Mouse (Mus musculus) myocyte (in vitro differentiated cells): Measurements from ENCODE around the gene Bard1. TPM values are rescaled to one million over a fixed set of nuclear protein-coding genes. Genes with fewer than 3 reads are reported as not detected.
A peak's percentile ranks its signal among the peaks of the same experiment; 100 is the strongest.

Experiments
- H3K27me3 ChIP-seq: one replicate; pipeline ENCODE4 v1.6.1; 2011; ENCODE audit not compliant: control insufficient read depth, insufficient read depth, insufficient read length
- H3K36me3 ChIP-seq: one replicate; pipeline ENCODE4 v1.6.1; 2011; ENCODE audit not compliant: control insufficient read depth, insufficient read depth
- H3K4me2 ChIP-seq: one replicate; pipeline ENCODE4 v1.6.1; 2011; ENCODE audit warnings: low read depth, control low read depth
- H3K4me3 ChIP-seq: one replicate; pipeline ENCODE4 v1.5.1; 2011; ENCODE audit warnings: mild to moderate bottlenecking, control low read depth, moderate library complexity
- H3K79me2 ChIP-seq: one replicate; pipeline ENCODE4 v1.6.1; 2011; ENCODE audit not compliant: control insufficient read depth, insufficient read depth
- H3ac ChIP-seq: one replicate; pipeline ENCODE4 v1.6.1; 2011; ENCODE audit not compliant: control insufficient read depth, insufficient read length
- CEBPB ChIP-seq: IDR thresholded peaks from 2 replicates; pipeline ENCODE4 v1.6.1; 2011; ENCODE audit warnings: mild to moderate bottlenecking, moderate library complexity; ENCODE audit not compliant: poor library complexity, insufficient read depth, severe bottlenecking
- E2F4 ChIP-seq: IDR thresholded peaks from one replicate; pipeline ENCODE4 v1.6.1; 2011; ENCODE audit warnings: mild to moderate bottlenecking, control low read depth, moderate library complexity; ENCODE audit not compliant: insufficient read depth
- MAX ChIP-seq: IDR thresholded peaks from one replicate; pipeline ENCODE4 v1.6.1; 2011; ENCODE audit warnings: low read depth, mild to moderate bottlenecking, control low read depth
- MYOD1 ChIP-seq, 3 experiments: IDR thresholded peaks; one replicate each; pipeline ENCODE4 v1.6.1; 2011; ENCODE audit warnings: control low read depth in 2 of 3, low read depth in 2 of 3, mild to moderate bottlenecking in 2 of 3, moderate library complexity in 1 of 3; ENCODE audit not compliant: insufficient read length in 2 of 3, control insufficient read depth in 1 of 3
- MYOG ChIP-seq, 3 experiments: IDR thresholded peaks; one replicate each; pipeline ENCODE4 v1.6.1; 2011; ENCODE audit warnings: control low read depth in 2 of 3, low read depth in 2 of 3, mild to moderate bottlenecking in 2 of 3; ENCODE audit not compliant: insufficient read length in 2 of 3, control insufficient read depth in 1 of 3, insufficient read depth in 1 of 3
- POLR2A ChIP-seq: IDR thresholded peaks from one replicate; pipeline ENCODE4 v1.6.1; 2011; ENCODE audit warnings: low read depth, mild to moderate bottlenecking, control low read depth, moderate library complexity; ENCODE audit not compliant: insufficient read length
- POLR2AphosphoS2 ChIP-seq: IDR thresholded peaks from one replicate; pipeline ENCODE4 v1.6.1; 2011; ENCODE audit warnings: low read depth, control low read depth; ENCODE audit not compliant: insufficient read length
- REST ChIP-seq: IDR thresholded peaks from one replicate; pipeline ENCODE4 v1.6.1; 2011; ENCODE audit warnings: mild to moderate bottlenecking, control low read depth, moderate library complexity; ENCODE audit not compliant: insufficient read depth, insufficient read length
- SRF ChIP-seq: IDR thresholded peaks from one replicate; pipeline ENCODE4 v1.6.1; 2011; ENCODE audit warnings: low read depth; ENCODE audit not compliant: control insufficient read depth, insufficient read length
- TCF12 ChIP-seq: IDR thresholded peaks from one replicate; pipeline ENCODE4 v1.6.1; 2011; ENCODE audit warnings: mild to moderate bottlenecking, control low read depth; ENCODE audit not compliant: poor library complexity, insufficient read depth, severe bottlenecking
- TCF3 ChIP-seq: IDR thresholded peaks from one replicate; pipeline ENCODE4 v1.6.1; 2011; ENCODE audit warnings: low read depth, control low read depth; ENCODE audit not compliant: insufficient read length
- USF1 ChIP-seq: IDR thresholded peaks from one replicate; pipeline ENCODE4 v1.6.1; 2011; ENCODE audit warnings: low read depth, mild to moderate bottlenecking, control low read depth, moderate library complexity
- polyA plus RNA-seq: library from polyadenylated mRNA; unstranded; fragments of >200 nt; fragmentation: generic; extraction: Trizol; gene quantifications from one replicate; pipeline ENCODE4 v1.2.1, GENCODE M21; 2012; ENCODE audit warnings: missing spikeins

Bard1 gene
- polyA plus RNA-seq, 1 experiment: 1.9 TPM

DNA sequence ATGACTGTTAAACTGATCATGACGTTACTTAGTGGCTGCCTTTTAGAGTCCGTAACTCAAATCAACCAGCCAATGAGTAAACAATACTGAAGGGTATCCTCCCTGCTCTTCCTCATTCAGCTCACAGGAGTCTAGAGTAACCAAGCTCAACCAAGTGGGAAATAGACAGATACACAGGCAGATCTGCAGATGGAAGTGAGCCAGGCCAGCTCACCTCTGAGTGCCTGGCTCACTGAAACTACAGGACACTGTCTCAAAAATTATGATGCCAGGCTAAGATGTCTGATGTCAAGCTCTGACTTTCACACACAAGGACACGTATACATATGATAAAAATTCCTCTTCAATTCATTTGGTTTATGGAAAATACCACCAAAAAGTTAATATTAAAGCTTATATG, 59.0 kb downstream of the Bard1 start:
- no peaks in the 10 kb centered on the region for H3K27me3 ChIP-seq
- H3K4me2 ChIP-seq: no peak overlapping the region
- no peaks in the 10 kb centered on the region for H3K79me2 ChIP-seq
- no peak overlapping the region for H3K4me3 ChIP-seq
- TF ChIP-seq USF1 (no peak), MYOD1 (IDR thresholded peaks at IDR 0.05; ENCODE audit: control insufficient read depth in 1 of 3, insufficient read length in 2 of 3, low read depth in 2 of 3) (no peak), TCF3 (no peak), E2F4 (no peak), POLR2A (no peak), REST (no peak), TCF12 (no peak), MAX (no peak)
- H3ac ChIP-seq: no peak overlapping the region
- no peaks in the 10 kb centered on the region for H3K36me3 ChIP-seq

DNA sequence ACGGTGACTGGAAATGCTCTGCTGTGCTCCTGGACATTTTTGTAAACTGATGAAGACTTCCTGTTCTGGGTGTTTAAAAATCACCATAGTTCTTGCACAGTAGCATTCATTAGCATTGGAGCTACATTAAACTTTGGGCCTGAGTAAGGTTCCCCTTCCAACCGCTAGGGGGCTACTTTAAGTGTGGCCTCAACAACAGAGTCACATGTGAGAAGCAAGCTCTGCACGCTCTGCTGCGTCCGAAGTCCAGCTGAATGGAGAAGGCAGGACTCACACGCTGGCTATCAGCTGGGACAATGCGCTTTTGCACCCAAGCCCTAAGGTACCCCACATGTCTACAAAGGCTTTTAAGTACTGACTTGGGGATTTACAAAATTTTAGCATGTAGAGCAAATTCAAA, 65.9 kb downstream of the Bard1 start:
- Histone ChIP-seq H3ac (no peak overlapping the region), H3K4me2 (no peak overlapping the region), H3K79me2 (no peaks in the 10 kb centered on the region), H3K27me3 (no peaks in the 10 kb centered on the region), H3K4me3 (no peak overlapping the region), H3K36me3 (no peaks in the 10 kb centered on the region)
- TF ChIP-seq TCF3: no peak
- no peak for TF ChIP-seq CEBPB
- no peak for TF ChIP-seq USF1
- no peak for TF ChIP-seq MYOG (IDR thresholded peaks at IDR 0.05; ENCODE audit: control insufficient read depth in 1 of 3, insufficient read depth in 1 of 3, insufficient read length in 2 of 3, low read depth in 2 of 3)
- TF ChIP-seq E2F4: no peak
- TF ChIP-seq POLR2A: no peak
- no peak for TF ChIP-seq MYOD1 (IDR thresholded peaks at IDR 0.05; ENCODE audit: control insufficient read depth in 1 of 3, insufficient read length in 2 of 3, low read depth in 2 of 3)
- no peak for TF ChIP-seq SRF
- TF ChIP-seq MAX: no peak
- TF ChIP-seq TCF12: no peak

- no peak overlapping the region for H3K4me2 ChIP-seq
- TF ChIP-seq POLR2A (no peak), SRF (no peak), MYOD1 (IDR thresholded peaks at IDR 0.05; ENCODE audit: control insufficient read depth in 1 of 3, insufficient read length in 2 of 3, low read depth in 2 of 3) (no peak)
- H3K36me3 ChIP-seq: no peaks in the 10 kb centered on the region
- H3K4me3 ChIP-seq: no peak overlapping the region
- no peaks in the 10 kb centered on the region for H3K27me3 ChIP-seq
- no peaks in the 10 kb centered on the region for H3K79me2 ChIP-seq
- no peak overlapping the region for H3ac ChIP-seq
Measured at GRCm38 (mm10) chr1:71035565-71035964, 67.4 kb downstream of the Bard1 start.

DNA sequence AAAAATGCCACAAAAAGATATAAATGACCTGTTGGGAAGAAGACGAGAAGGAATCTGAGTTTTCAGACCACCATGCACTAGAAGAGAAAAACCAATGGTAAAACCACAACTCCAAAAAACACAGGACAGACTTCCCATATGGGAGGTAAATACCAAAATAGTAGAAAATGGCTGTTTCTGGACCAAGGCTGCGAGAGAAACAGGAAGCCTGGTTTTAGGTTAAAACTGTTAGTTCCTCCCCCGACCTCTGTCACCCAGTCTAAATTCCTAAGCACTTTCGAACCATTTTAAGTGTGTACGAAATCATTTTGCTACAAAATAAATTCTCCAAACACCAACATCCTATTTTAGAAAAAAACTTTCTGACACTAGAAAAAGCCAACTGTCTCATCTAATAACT, 80.2 kb downstream of the Bard1 start:
- Histone ChIP-seq H3K4me3 (no peak overlapping the region), H3K27me3 (no peaks in the 10 kb centered on the region), H3K79me2 (no peaks in the 10 kb centered on the region), H3ac (no peak overlapping the region), H3K36me3 (no peaks in the 10 kb centered on the region), H3K4me2 (no peak overlapping the region)
- TF ChIP-seq POLR2A (no peak), SRF (no peak)

DNA sequence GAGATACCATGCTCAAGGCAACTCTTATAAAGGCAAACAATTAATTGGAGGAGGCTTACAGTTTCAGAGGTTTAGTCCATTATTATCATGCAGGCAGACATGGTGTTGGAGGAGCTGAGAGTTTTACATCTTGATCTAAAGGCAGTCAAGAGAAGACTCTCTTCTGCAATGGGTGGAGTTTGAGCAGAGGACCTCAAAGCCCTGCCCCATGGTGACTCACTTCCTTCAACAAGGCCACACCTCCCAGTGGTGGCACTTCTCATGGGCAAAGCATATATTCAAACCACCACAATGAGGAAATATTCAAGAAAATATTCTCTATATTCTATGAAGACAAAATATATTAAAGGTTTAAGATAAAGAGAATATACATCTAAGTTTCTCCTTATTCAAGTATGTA, 88.6 kb downstream of the Bard1 start:
- Histone ChIP-seq H3K27me3 (no peaks in the 10 kb centered on the region), H3K79me2 (no peaks in the 10 kb centered on the region), H3K4me3 (no peak overlapping the region), H3K4me2 (no peak overlapping the region), H3K36me3 (no peaks in the 10 kb centered on the region), H3ac (no peak overlapping the region)
- TF ChIP-seq TCF3: no peak
- no peak for TF ChIP-seq USF1
- TF ChIP-seq SRF: no peak
- TF ChIP-seq POLR2AphosphoS2: no peak
- TF ChIP-seq MYOG (IDR thresholded peaks at IDR 0.05; ENCODE audit: control insufficient read depth in 1 of 3, insufficient read depth in 1 of 3, insufficient read length in 2 of 3, low read depth in 2 of 3): no peak
- TF ChIP-seq REST: no peak
- TF ChIP-seq TCF12: no peak
- no peak for TF ChIP-seq MAX
- TF ChIP-seq CEBPB: no peak
- no peak for TF ChIP-seq MYOD1 (IDR thresholded peaks at IDR 0.05; ENCODE audit: control insufficient read depth in 1 of 3, insufficient read length in 2 of 3, low read depth in 2 of 3)
- TF ChIP-seq POLR2A: no peak
- no peak for TF ChIP-seq E2F4

- Histone ChIP-seq H3K36me3 (no peaks in the 10 kb centered on the region), H3K4me2 (no peak overlapping the region), H3K27me3 (no peaks in the 10 kb centered on the region), H3ac (no peak overlapping the region), H3K79me2 (no peaks in the 10 kb centered on the region), H3K4me3 (no peak overlapping the region)
- no peak for TF ChIP-seq USF1
- TF ChIP-seq MYOD1 (IDR thresholded peaks at IDR 0.05; ENCODE audit: control insufficient read depth in 1 of 3, insufficient read length in 2 of 3, low read depth in 2 of 3): peak in 1 of 3 experiments; percentile 46
Measured at GRCm38 (mm10) chr1:71005998-71006397, 96.9 kb downstream of the Bard1 start.
